Mouse (Mus musculus): ENCODE results near the gene A830005F24Rik. TPM values are rescaled to one million over a fixed set of nuclear protein-coding genes. Genes with fewer than 3 reads are reported as not detected.

The A830005F24Rik gene
- total and polyA plus RNA-seq, 3 experiments: 1.8 to 2.8 (median 2.7) TPM

DNA sequence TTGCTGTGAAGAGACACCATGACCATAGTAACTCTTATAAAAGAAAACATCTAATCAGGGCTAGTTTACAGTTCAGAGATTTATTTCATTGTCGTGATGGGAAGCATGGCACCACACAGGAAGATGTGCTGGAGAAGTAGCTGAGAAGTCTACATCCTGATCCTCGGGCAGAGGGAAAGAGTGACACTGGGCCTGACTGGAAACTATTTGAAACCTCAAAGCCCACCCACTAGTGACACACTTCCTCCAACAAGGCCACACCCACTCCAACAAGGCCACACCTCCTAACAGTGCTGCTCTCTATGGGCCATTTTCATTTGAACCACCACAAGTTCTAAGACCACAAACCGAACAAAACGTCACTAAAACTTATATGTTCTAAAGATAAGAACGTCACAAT lies 12.4 kb downstream of the A830005F24Rik start:
- Histone ChIP-seq H3K9ac (ENCODE audit: insufficient read depth, low read depth) (no peak overlapping the region), H3K36me3 (replicated peaks in 1 of 2; ENCODE audit: control insufficient read depth in 1 of 2, insufficient read depth in 1 of 2, low read length in 1 of 2) (no peaks in the 10 kb centered on the region), H3K4me1 (ENCODE audit: control insufficient read depth in 1 of 2, insufficient read depth in 2 of 2) (peaks cover 0 to 4% of the 10 kb centered on the region in 2 experiments; a peak in 2 of 4 replicates), H3K27me3 (replicated peaks) (no peaks in the 10 kb centered on the region), H3K79me2 (replicated peaks; ENCODE audit: control insufficient read depth, extremely low read depth, insufficient read depth, poor library complexity, severe bottlenecking) (no peaks in the 10 kb centered on the region), H3K27ac (ENCODE audit: insufficient read depth, low read depth) (no peak overlapping the region), H3K9me3 (replicated peaks; ENCODE audit: low read length) (no peaks in the 10 kb centered on the region), H3K4me2 (ENCODE audit: insufficient read depth, low read depth, poor library complexity, severe bottlenecking) (no peak overlapping the region), H3K4me3 (replicated peaks in 1 of 3; ENCODE audit: low read depth in 2 of 3, low read length in 2 of 3, poor library complexity in 1 of 3) (no peak overlapping the region)
- in situ Hi-C loops (cut with MboI; ENCODE audit: low pct_ligation_motif_present, low pct_unique_long_range_greater_than_20kb, low sequenced_read_pairs): loop anchor here (5.0 to 25.0 kb wide), 2 partner anchors 112 to 287 kb away; no protein-coding TSS in a partner anchor
- dilution Hi-C loops (cut with MboI; ENCODE audit: extremely low pct_ligation_motif_present, extremely low pct_unique_long_range_greater_than_20kb, low sequenced_read_pairs): no loop called here
- peak; percentile 33 for DNase-seq (ENCODE audit: extremely low read depth)
- TF ChIP-seq SIN3A (IDR thresholded peaks at IDR 0.05; ENCODE audit: low read length) (no peak), IRF4 (IDR thresholded peaks at IDR 0.05; ENCODE audit: low read depth, low read length) (no peak), CHD1 (IDR thresholded peaks at IDR 0.05; ENCODE audit: low read depth, low read length) (no peak), JUND (conservative IDR thresholded peaks at IDR 0.05; ENCODE audit: low read depth, low read length) (no peak), KAT2A (IDR thresholded peaks at IDR 0.05; ENCODE audit: insufficient replicate concordance, low read length) (no peak), CTCF (conservative IDR thresholded peaks at IDR 0.05 in 1 of 2, IDR thresholded peaks at IDR 0.05 in 1 of 2; ENCODE audit: low read depth in 2 of 2, low read length in 2 of 2) (no peak), ZMIZ1 (IDR thresholded peaks at IDR 0.05; ENCODE audit: low read depth, low read length) (no peak), NELFE (IDR thresholded peaks at IDR 0.05; ENCODE audit: low read depth, low read length) (no peak), JUN (IDR thresholded peaks at IDR 0.05; ENCODE audit: insufficient read depth, low read depth, low read length) (no peak), USF2 (conservative IDR thresholded peaks at IDR 0.05; ENCODE audit: low read depth, low read length) (no peak), RCOR1 (conservative IDR thresholded peaks at IDR 0.05; ENCODE audit: low read depth, low read length) (no peak), MAZ (IDR thresholded peaks at IDR 0.05; ENCODE audit: low read depth, low read length) (no peak), ELF1 (IDR thresholded peaks at IDR 0.05; ENCODE audit: low read depth, low read length) (no peak), ZC3H11A (IDR thresholded peaks at IDR 0.05; ENCODE audit: low read depth, low read length) (no peak), MXI1 (IDR thresholded peaks at IDR 0.05; ENCODE audit: low read depth, low read length) (no peak), ZKSCAN1 (IDR thresholded peaks at IDR 0.05; ENCODE audit: borderline replicate concordance, low read depth, low read length) (no peak), USF1 (IDR thresholded peaks at IDR 0.05; ENCODE audit: low read depth, low read length) (no peak), ZNF384 (IDR thresholded peaks at IDR 0.05; ENCODE audit: low read depth, low read length) (no peak)

DNA sequence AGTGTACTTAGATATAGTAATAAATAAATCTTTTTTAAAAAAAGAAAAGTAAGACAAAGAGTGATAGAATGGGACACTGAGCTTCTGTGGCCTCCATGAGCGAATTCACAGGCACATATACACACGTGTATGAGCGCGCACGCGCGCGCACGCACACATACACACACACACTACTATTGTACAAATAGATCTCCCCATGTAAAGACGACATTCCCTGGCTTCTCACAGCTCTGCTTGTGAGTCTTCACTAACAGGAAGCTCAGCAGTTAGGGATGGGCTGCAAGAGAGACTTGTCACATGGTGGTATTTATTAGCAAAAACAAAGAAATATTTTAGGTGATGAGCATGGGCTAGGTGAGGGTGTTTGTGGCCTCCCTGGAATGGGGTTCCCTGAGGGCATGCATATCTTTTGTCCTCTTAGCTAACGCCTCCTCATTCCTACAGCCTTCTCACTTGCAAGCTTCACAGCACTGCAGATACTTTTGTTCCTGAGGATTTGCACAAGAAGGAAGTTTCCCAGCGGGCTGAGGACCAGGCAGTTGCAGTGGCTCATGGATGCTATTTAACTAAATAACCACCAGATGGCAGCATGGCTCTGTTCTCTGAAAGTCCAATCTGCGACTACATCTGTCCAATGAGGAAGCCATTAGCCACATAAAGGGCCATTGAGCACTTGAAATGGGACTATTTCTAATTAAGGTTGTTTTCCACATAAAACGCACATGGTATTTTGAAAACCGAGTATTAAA lies 14.9 kb downstream of the A830005F24Rik start:
- dilution Hi-C loops (cut with MboI; ENCODE audit: extremely low pct_ligation_motif_present, extremely low pct_unique_long_range_greater_than_20kb, low sequenced_read_pairs) (no loop called here), in situ Hi-C loops (cut with MboI; ENCODE audit: low pct_ligation_motif_present, low pct_unique_long_range_greater_than_20kb, low sequenced_read_pairs) (loop anchor here (5.0 to 25.0 kb wide), 2 partner anchors 109 to 284 kb away; no protein-coding TSS in a partner anchor)
- H3K79me2 ChIP-seq (replicated peaks; ENCODE audit: control insufficient read depth, extremely low read depth, insufficient read depth, poor library complexity, severe bottlenecking): no peaks in the 10 kb centered on the region
- H3K27ac ChIP-seq (ENCODE audit: insufficient read depth, low read depth): no peak overlapping the region
- H3K9me3 ChIP-seq (replicated peaks; ENCODE audit: low read length): no peaks in the 10 kb centered on the region
- peaks cover 0 to 1% of the 10 kb centered on the region in 2 experiments for H3K36me3 ChIP-seq (replicated peaks in 1 of 2; ENCODE audit: control insufficient read depth in 1 of 2, insufficient read depth in 1 of 2, low read length in 1 of 2)
- H3K9ac ChIP-seq (ENCODE audit: insufficient read depth, low read depth): no peak overlapping the region
- H3K4me2 ChIP-seq (ENCODE audit: insufficient read depth, low read depth, poor library complexity, severe bottlenecking): no peak overlapping the region
- no peaks in the 10 kb centered on the region for H3K27me3 ChIP-seq (replicated peaks)
- H3K4me3 ChIP-seq (replicated peaks in 1 of 3; ENCODE audit: low read depth in 2 of 3, low read length in 2 of 3, poor library complexity in 1 of 3): no peak overlapping the region
- DNase-seq (ENCODE audit: extremely low read depth): peak; percentile 81
- H3K4me1 ChIP-seq (ENCODE audit: control insufficient read depth in 1 of 2, insufficient read depth in 2 of 2): peaks cover 0 to 4% of the 10 kb centered on the region in 2 experiments; a peak in 2 of 4 replicates
- peak; percentile 61 to 95 for TF ChIP-seq CTCF (conservative IDR thresholded peaks at IDR 0.05 in 1 of 2, IDR thresholded peaks at IDR 0.05 in 1 of 2; ENCODE audit: low read depth in 2 of 2, low read length in 2 of 2)
- TF ChIP-seq UBTF (IDR thresholded peaks at IDR 0.05; ENCODE audit: low read depth, low read length): no peak
- no peak for TF ChIP-seq NRF1 (IDR thresholded peaks at IDR 0.05; ENCODE audit: low read depth, low read length)
- TF ChIP-seq ZC3H11A (IDR thresholded peaks at IDR 0.05; ENCODE audit: low read depth, low read length): peak; percentile 71
- no peak for TF ChIP-seq TCF12 (IDR thresholded peaks at IDR 0.05; ENCODE audit: low read depth, low read length)
- TF ChIP-seq MAX (IDR thresholded peaks at IDR 0.05; ENCODE audit: low read length): no peak
- no peak for TF ChIP-seq NELFE (IDR thresholded peaks at IDR 0.05; ENCODE audit: low read depth, low read length)
- no peak for TF ChIP-seq POLR2AphosphoS2 (IDR thresholded peaks at IDR 0.05; ENCODE audit: low read depth, low read length)
- TF ChIP-seq CHD2 (IDR thresholded peaks at IDR 0.05; ENCODE audit: low read length): no peak
- TF ChIP-seq ELF1 (IDR thresholded peaks at IDR 0.05; ENCODE audit: low read depth, low read length): peak; percentile 40; the same call in 1 of the 2 replicates
- TF ChIP-seq MXI1 (IDR thresholded peaks at IDR 0.05; ENCODE audit: low read depth, low read length): no peak
- peak; percentile 93 for TF ChIP-seq SMC3 (IDR thresholded peaks at IDR 0.05; ENCODE audit: low read depth, low read length)
- TF ChIP-seq PAX5 (IDR thresholded peaks at IDR 0.05; ENCODE audit: low read length): no peak
- no peak for TF ChIP-seq JUN (IDR thresholded peaks at IDR 0.05; ENCODE audit: insufficient read depth, low read depth, low read length)
- TF ChIP-seq JUND (conservative IDR thresholded peaks at IDR 0.05; ENCODE audit: low read depth, low read length): no peak
- TF ChIP-seq USF1 (IDR thresholded peaks at IDR 0.05; ENCODE audit: low read depth, low read length): no peak
- no peak for TF ChIP-seq SIN3A (IDR thresholded peaks at IDR 0.05; ENCODE audit: low read length)
- no peak for TF ChIP-seq HCFC1 (IDR thresholded peaks at IDR 0.05; ENCODE audit: low read depth, low read length)
- no peak for TF ChIP-seq ETS1 (conservative IDR thresholded peaks at IDR 0.05; ENCODE audit: low read depth, low read length)
- no peak for TF ChIP-seq CHD1 (IDR thresholded peaks at IDR 0.05; ENCODE audit: low read depth, low read length)
- TF ChIP-seq MYC (IDR thresholded peaks at IDR 0.05; ENCODE audit: low read depth, low read length): no peak
